8 mouse cellular contexts compared by ENCODE assay signal in genomic region chr10:61466873-61467272, GRCm38 (mm10). TPM values are rescaled to one million over a fixed set of nuclear protein-coding genes. Genes with fewer than 3 reads are reported as not detected.
DNase-seq lines count a peak whose midpoint lies in the region; ATAC-seq and TF ChIP-seq lines count a peak whose summit lies in the region.

No protein-coding gene starts in this region.

- TF ChIP-seq POLR2A in liver, adult 2 months (IDR thresholded peaks at IDR 0.05; ENCODE audit: extremely low read depth, insufficient read depth, low read length), result no peak

- H3K4me3 ChIP-seq in limb, embryonic 11.5 days (ENCODE audit: low read depth, low read length), result no peak overlapping the region
- H3K4me3 ChIP-seq in limb, embryonic 10.5 days, result no peak overlapping the region
- H3K4me3 ChIP-seq in liver, adult 2 months (ENCODE audit: insufficient read depth, low read depth, low read length), result no peak overlapping the region

- no peaks in the 10 kb centered on the region for H3K36me3 ChIP-seq in limb, embryonic 11.5 days (ENCODE audit: control insufficient read depth, insufficient read depth, low read length)
- no peaks in the 10 kb centered on the region for H3K36me3 ChIP-seq in limb, embryonic 10.5 days
- H3K36me3 ChIP-seq in liver, adult 2 months (ENCODE audit: control insufficient read depth, insufficient read depth, low read length), result no peaks in the 10 kb centered on the region

- no peak overlapping the region for H3K27ac ChIP-seq in limb, embryonic 11.5 days (replicated peaks; ENCODE audit: low read depth, low read length)
- H3K27ac ChIP-seq in limb, embryonic 10.5 days, result no peak overlapping the region
- no peak overlapping the region for H3K27ac ChIP-seq in liver, adult 2 months (replicated peaks; ENCODE audit: insufficient read depth, low read depth, low read length)

- peak; percentile 52 for DNase-seq in adrenal gland, postnatal 10 days
- no peak for DNase-seq in adrenal gland, postnatal 4 days (ENCODE audit: low spot score in 2 of 2)
- DNase-seq in limb, embryonic 11.5 days (ENCODE audit: low spot score), result peak; percentile 61
- no peak for DNase-seq in limb, embryonic 10.5 days (ENCODE audit: low spot score)
- DNase-seq in embryo, embryonic 9.5 days (ENCODE audit: extremely low spot score), result peak; percentile 48
- DNase-seq in liver, adult 2 months (ENCODE audit: extremely low read depth, low read depth, low spot score), result peak; percentile 92
- DNase-seq in retina, postnatal 1 day, result peak; percentile 83
- DNase-seq in right cerebral cortex, postnatal 25 days, result no peak

- no peak for ATAC-seq in limb, embryonic 11.5 days (ENCODE audit: insufficient number of reproducible peaks, low FRiP score, low TSS enrichment, low read depth)

- no peak overlapping the region for H3K4me2 ChIP-seq in limb, embryonic 11.5 days (ENCODE audit: low read depth, severe bottlenecking)

- WGBS in limb, embryonic 11.5 days, result 30% methylated on average over 5 of the region's 5 CpGs
- 34% methylated on average over 5 of the region's 5 CpGs for WGBS in limb, embryonic 10.5 days
- 10% methylated on average over 5 of the region's 5 CpGs for WGBS in liver, adult 2 months

- no peaks in the 10 kb centered on the region for H3K4me1 ChIP-seq in limb, embryonic 11.5 days (ENCODE audit: control insufficient read depth, insufficient read depth, low read length)
- no peaks in the 10 kb centered on the region for H3K4me1 ChIP-seq in limb, embryonic 10.5 days
- H3K4me1 ChIP-seq in liver, adult 2 months (ENCODE audit: control insufficient read depth, insufficient read depth, low read length), result 0 out of 2 replicates have a peak, but pooled peaks cover 2% of the 10 kb centered on the region

- no peaks in the 10 kb centered on the region for H3K27me3 ChIP-seq in limb, embryonic 11.5 days (ENCODE audit: control insufficient read depth, insufficient read depth, low read length)
- H3K27me3 ChIP-seq in limb, embryonic 10.5 days (ENCODE audit: low read depth, poor library complexity, severe bottlenecking), result no peaks in the 10 kb centered on the region
- H3K27me3 ChIP-seq in liver, adult 2 months (ENCODE audit: control insufficient read depth, insufficient read depth, low read length), result no peaks in the 10 kb centered on the region

- no peaks in the 10 kb centered on the region for H3K79me2 ChIP-seq in liver, adult 2 months (ENCODE audit: control insufficient read depth, insufficient read depth, low read length)

- no peaks in the 10 kb centered on the region for H3K9me3 ChIP-seq in limb, embryonic 11.5 days (ENCODE audit: control insufficient read depth, low read length)
- H3K9me3 ChIP-seq in limb, embryonic 10.5 days (replicated peaks), result no peaks in the 10 kb centered on the region

- H3K9ac ChIP-seq in limb, embryonic 11.5 days (ENCODE audit: low read length), result no peak overlapping the region
- no peak overlapping the region for H3K9ac ChIP-seq in liver, adult 2 months (ENCODE audit: low read depth, low read length)

- TF ChIP-seq CTCF in liver, adult 2 months (IDR thresholded peaks at IDR 0.05; ENCODE audit: low read depth, low read length), result peak; percentile 53

RNA-seq across cellular contexts. Expression of gene Lrrc20, which starts 8.7 kb away (rescaled TPM):
- 10 to 100 TPM; 10.8 to 13.6 TPM for total RNA-seq in adrenal gland, postnatal 10 days (2021)
- total RNA-seq in adrenal gland, postnatal 4 days (2021), result 10 to 100 TPM; 12.2 to 13.8 TPM
- 11.6 and 11.8 TPM in 2 replicates for polyA plus RNA-seq in limb, embryonic 11.5 days (2014; fragmentation: Nextera tagmentation; extraction: Ambion mirVana)
- 10.9 and 11.4 TPM in 2 replicates for polyA plus RNA-seq in limb, embryonic 10.5 days (2016; fragmentation: Nextera tagmentation; extraction: Ambion mirVana)
- 2.3 and 2.4 TPM in 2 replicates for total RNA-seq in liver, adult 2 months (2014; rRNA removed)
- polyA plus RNA-seq in liver, adult 2 months (2012; rRNA removed), result 4.8 and 5.4 TPM in 2 replicates

RNA-seq across cellular contexts. Expression of gene Eif4ebp2, which starts 14.4 kb away (rescaled TPM):
- total RNA-seq in adrenal gland, postnatal 10 days (2021), result 100 to 1,000 TPM; 116 to 127 TPM
- total RNA-seq in adrenal gland, postnatal 4 days (2021), result 100 to 1,000 TPM; 112 to 123 TPM
- 28.5 and 33.3 TPM in 2 replicates for polyA plus RNA-seq in limb, embryonic 11.5 days (2014; fragmentation: Nextera tagmentation; extraction: Ambion mirVana)
- 83.2 and 85.7 TPM in 2 replicates for polyA plus RNA-seq in limb, embryonic 10.5 days (2016; fragmentation: Nextera tagmentation; extraction: Ambion mirVana)
- 28.2 and 51.6 TPM in 2 replicates for total RNA-seq in liver, adult 2 months (2014; rRNA removed)
- 117 and 136 TPM in 2 replicates for polyA plus RNA-seq in liver, adult 2 months (2012; rRNA removed)

RNA-seq across cellular contexts. Expression of gene Nodal, which starts 49.1 kb away (rescaled TPM):
- under 1 TPM in 1 of 2 experiments, not detected in 1; 0.36 TPM for total RNA-seq in adrenal gland, postnatal 10 days (2021)
- total RNA-seq in adrenal gland, postnatal 4 days (2021), result under 1 TPM in 1 of 2 experiments, not detected in 1; 0.14 TPM
- polyA plus RNA-seq in limb, embryonic 11.5 days (2014; fragmentation: Nextera tagmentation; extraction: Ambion mirVana), result not detected in 2 replicates
- 0.13 and 0.36 TPM in 2 replicates for polyA plus RNA-seq in limb, embryonic 10.5 days (2016; fragmentation: Nextera tagmentation; extraction: Ambion mirVana)
- 0.18 and 0.27 TPM in 2 replicates for total RNA-seq in liver, adult 2 months (2014; rRNA removed)
- polyA plus RNA-seq in liver, adult 2 months (2012; rRNA removed), result 0.06 and 0.17 TPM in 2 replicates

Comparison
In these comparisons a context has a peak if more than half of its experiments do, and no peak if none do; other contexts are left out.
1. DNase-seq: peak in adrenal gland, postnatal 10 days (single experiment), limb, embryonic 11.5 days (single experiment), embryo, embryonic 9.5 days (single experiment), liver, adult 2 months (single experiment) and retina, postnatal 1 day (single experiment); none in adrenal gland, postnatal 4 days (0 of 2), limb, embryonic 10.5 days (single experiment) and right cerebral cortex, postnatal 25 days (single experiment).